Mouse (Mus musculus) hindbrain, embryonic 11.5 days (tissue): ENCODE measurements at regions not wholly inside any gene's neighbourhood (a gene's known extent, or its start where the extent isn't known, plus 50 kb on each side); places are given as distances from the start of the nearest gene placed in this dataset.
A peak's percentile ranks its signal among the peaks of the same experiment; 100 is the strongest.

Experiments
- ATAC-seq: fragments of 200-750 bp; cut with Nextera tagmentation; 2 replicates; pipeline ENCODE4 v1.8.0; 2017; ENCODE audit warnings: mild to moderate bottlenecking, moderate TSS enrichment, moderate library complexity; ENCODE audit not compliant: low FRiP score
- DNase-seq: peaks from one replicate; pipeline ENCODE4 v3.0.0-alpha.2; 2015; ENCODE audit warnings: low spot score
- H3K27ac ChIP-seq: fragments of 300-500 bp; sonication (generic); 2 replicates; pipeline ENCODE4 v1.5.1; 2014; ENCODE audit warnings: mild to moderate bottlenecking, low read depth, low read length
- H3K27me3 ChIP-seq: fragments of 300-500 bp; sonication (generic); 2 replicates; pipeline ENCODE4 v1.6.1; 2014; ENCODE audit warnings: mild to moderate bottlenecking, low read length, moderate library complexity, mixed read lengths; ENCODE audit not compliant: control insufficient read depth, insufficient read depth
- H3K36me3 ChIP-seq: fragments of 300-500 bp; sonication (generic); 2 replicates; pipeline ENCODE4 v1.6.1; 2014; ENCODE audit warnings: mild to moderate bottlenecking, low read length, moderate library complexity, mixed read lengths; ENCODE audit not compliant: control insufficient read depth, insufficient read depth
- H3K4me1 ChIP-seq: fragments of 300-500 bp; sonication (generic); replicated peaks from 2 replicates; pipeline ENCODE4 v1.6.1; 2014; ENCODE audit warnings: low read length, mixed read lengths; ENCODE audit not compliant: control insufficient read depth, insufficient read depth
- H3K4me2 ChIP-seq: fragments of 300-500 bp; sonication (generic); replicated peaks from 2 replicates; pipeline ENCODE4 v1.6.1; 2014; ENCODE audit warnings: mild to moderate bottlenecking, low read depth, low read length
- H3K4me3 ChIP-seq: fragments of 300-500 bp; sonication (generic); 2 replicates; pipeline ENCODE4 v1.5.1; 2014; ENCODE audit warnings: low read depth, low read length
- H3K9ac ChIP-seq: fragments of 300-500 bp; sonication (generic); 2 replicates; pipeline ENCODE4 v1.6.1; 2014; ENCODE audit warnings: low read depth, low read length
- H3K9me3 ChIP-seq: fragments of 300-500 bp; sonication (generic); 2 replicates; pipeline ENCODE4 v1.6.1; 2016; ENCODE audit warnings: low read length; ENCODE audit not compliant: control insufficient read depth
- WGBS: fragments of 180-500 bp; shearing (Covaris S2); extraction: QIAGEN DNeasy Blood & Tissue Kit; methylation state at CpG from one replicate; pipeline ENCODE4 v1.1.7; 2014; 5-methylcytosine and 5-hydroxymethylcytosine counted together

- DNase-seq (no peak), ATAC-seq (no peak)
- 76% methylated on average over 5 of the region's 5 CpGs for WGBS
- no peak overlapping the region for H3K4me2 ChIP-seq
- no peak overlapping the region for H3K27ac ChIP-seq
- H3K4me1 ChIP-seq, result no peaks in the 10 kb centered on the region
- H3K9ac ChIP-seq, result no peak overlapping the region
- H3K9me3 ChIP-seq, result no peaks in the 10 kb centered on the region
- H3K27me3 ChIP-seq, result no peaks in the 10 kb centered on the region
- no peak overlapping the region for H3K4me3 ChIP-seq
- no peaks in the 10 kb centered on the region for H3K36me3 ChIP-seq
Measured at GRCm38 (mm10) chr17:75696103-75696728, 144.5 kb upstream of the Fam98a start.

- no peak overlapping the region for H3K4me3 ChIP-seq
- ATAC-seq, result no peak
- no peaks in the 10 kb centered on the region for H3K36me3 ChIP-seq
- H3K27me3 ChIP-seq, result no peaks in the 10 kb centered on the region
- no peaks in the 10 kb centered on the region for H3K4me1 ChIP-seq
- no peak for DNase-seq
- H3K4me2 ChIP-seq, result no peak overlapping the region
- no peak overlapping the region for H3K27ac ChIP-seq
- H3K9ac ChIP-seq, result no peak overlapping the region
- no peaks in the 10 kb centered on the region for H3K9me3 ChIP-seq
Measured at GRCm38 (mm10) chr17:75685927-75686326, 134.2 kb upstream of the Fam98a start.

GRCm38 (mm10) chr17:75646982-75647381 is 95.2 kb upstream of the Fam98a start:
- H3K4me2 ChIP-seq, result no peak overlapping the region
- peak; percentile 34 for DNase-seq

GRCm38 (mm10) chr17:75644698-75645097 is 93.0 kb upstream of the Fam98a start:
- DNase-seq (no peak), ATAC-seq (no peak)
- 77% methylated on average over 5 of the region's 5 CpGs for WGBS
- Histone ChIP-seq H3K36me3 (no peaks in the 10 kb centered on the region), H3K9ac (no peak overlapping the region), H3K4me3 (no peak overlapping the region), H3K4me2 (no peak overlapping the region), H3K9me3 (no peaks in the 10 kb centered on the region), H3K27me3 (no peaks in the 10 kb centered on the region), H3K27ac (no peak overlapping the region), H3K4me1 (no peaks in the 10 kb centered on the region)

More at GRCm38 (mm10) chr17:75646982-75647381, 95.2 kb upstream of the Fam98a start:
- Histone ChIP-seq H3K27me3 (no peaks in the 10 kb centered on the region), H3K4me1 (no peaks in the 10 kb centered on the region), H3K9me3 (no peaks in the 10 kb centered on the region), H3K9ac (no peak overlapping the region), H3K36me3 (no peaks in the 10 kb centered on the region), H3K4me3 (no peak overlapping the region), H3K27ac (no peak overlapping the region)
- ATAC-seq, result 0 out of 2 replicates have a peak, but pooled peaks have one; percentile 60
- WGBS, result 66% methylated on average over 11 of the region's 11 CpGs

GRCm38 (mm10) chr17:75642311-75642710 is 90.6 kb upstream of the Fam98a start:
- Histone ChIP-seq H3K4me3 (no peak overlapping the region), H3K9me3 (no peaks in the 10 kb centered on the region), H3K4me1 (no peaks in the 10 kb centered on the region), H3K9ac (no peak overlapping the region), H3K4me2 (no peak overlapping the region), H3K27ac (no peak overlapping the region), H3K27me3 (no peaks in the 10 kb centered on the region), H3K36me3 (no peaks in the 10 kb centered on the region)
- no peak for ATAC-seq
- WGBS, result 80% methylated on average over 3 of the region's 3 CpGs
- no peak for DNase-seq

- no peaks in the 10 kb centered on the region for H3K27me3 ChIP-seq
- H3K4me3 ChIP-seq, result no peak overlapping the region
- DNase-seq (peak; percentile 25), ATAC-seq (peak; percentile 75)
- WGBS, result 40% methylated on average over 6 of the region's 6 CpGs
- no peaks in the 10 kb centered on the region for H3K36me3 ChIP-seq
- no peaks in the 10 kb centered on the region for H3K4me1 ChIP-seq
- no peak overlapping the region for H3K27ac ChIP-seq
- H3K9ac ChIP-seq, result no peak overlapping the region
- no peak overlapping the region for H3K4me2 ChIP-seq
- H3K9me3 ChIP-seq, result no peaks in the 10 kb centered on the region
Measured at GRCm38 (mm10) chr17:75641010-75641498, 89.3 kb upstream of the Fam98a start.

GRCm38 (mm10) chr17:75640575-75640974 is 88.8 kb upstream of the Fam98a start:
- no peaks in the 10 kb centered on the region for H3K36me3 ChIP-seq
- no peaks in the 10 kb centered on the region for H3K4me1 ChIP-seq
- H3K27ac ChIP-seq, result no peak overlapping the region
- ATAC-seq (peak; percentile 41; the same call in 1 of the 2 replicates), DNase-seq (peak; percentile 7)
- H3K9me3 ChIP-seq, result no peaks in the 10 kb centered on the region
- H3K4me3 ChIP-seq, result no peak overlapping the region
- no peaks in the 10 kb centered on the region for H3K27me3 ChIP-seq
- 66% methylated on average over 5 of the region's 5 CpGs for WGBS
- no peak overlapping the region for H3K9ac ChIP-seq
- no peak overlapping the region for H3K4me2 ChIP-seq

GRCm38 (mm10) chr17:75629857-75630256 is 78.1 kb upstream of the Fam98a start:
- H3K9me3 ChIP-seq, result no peaks in the 10 kb centered on the region
- ATAC-seq, result no peak
- H3K27ac ChIP-seq, result no peak overlapping the region
- no peaks in the 10 kb centered on the region for H3K36me3 ChIP-seq
- no peaks in the 10 kb centered on the region for H3K27me3 ChIP-seq
- DNase-seq, result no peak
- 86% methylated on average over 4 of the region's 4 CpGs for WGBS
- no peaks in the 10 kb centered on the region for H3K4me1 ChIP-seq
- no peak overlapping the region for H3K9ac ChIP-seq
- H3K4me3 ChIP-seq, result no peak overlapping the region
- H3K4me2 ChIP-seq, result no peak overlapping the region

- H3K9ac ChIP-seq, result no peak overlapping the region
- no peaks in the 10 kb centered on the region for H3K4me1 ChIP-seq
- no peak overlapping the region for H3K4me3 ChIP-seq
- H3K27ac ChIP-seq, result no peak overlapping the region
- ATAC-seq (no peak), DNase-seq (peak; percentile 25)
- no peak overlapping the region for H3K4me2 ChIP-seq
- 65% methylated on average over 3 of the region's 3 CpGs for WGBS
- H3K27me3 ChIP-seq, result no peaks in the 10 kb centered on the region
- no peaks in the 10 kb centered on the region for H3K9me3 ChIP-seq
- H3K36me3 ChIP-seq, result no peaks in the 10 kb centered on the region
Measured at GRCm38 (mm10) chr17:75619472-75619871, 67.7 kb upstream of the Fam98a start.
